Mouse (Mus musculus) v-Abl transformed pro-B cells (cell line): ENCODE results near the gene Celsr1.

Experiments used
- in situ Hi-C, 2 experiments: fragments of 400-800 bp; cut with MboI; formaldehyde crosslinking; loops; one replicate each; pipeline ENCODE4 v1.15.1; 2025; ENCODE audit not compliant: unreplicated experiment in 2 of 2

The Celsr1 gene

GRCm38 (mm10) chr15:86007690-86008121 lies 25.9 kb downstream of the Celsr1 start:
- in situ Hi-C loops, result no loop called here

- in situ Hi-C loops, result no loop called here
Measured at GRCm38 (mm10) chr15:86005691-86006525, 27.7 kb downstream of the Celsr1 start.

GRCm38 (mm10) chr15:86004048-86004447 lies 29.5 kb downstream of the Celsr1 start:
- in situ Hi-C loops, result no loop called here

GRCm38 (mm10) chr15:86000706-86001292 lies 32.8 kb downstream of the Celsr1 start:
- in situ Hi-C loops, result no loop called here

GRCm38 (mm10) chr15:85998525-85999230 lies 34.9 kb downstream of the Celsr1 start:
- in situ Hi-C loops, result no loop called here

GRCm38 (mm10) chr15:85996031-85996765 lies 37.4 kb downstream of the Celsr1 start:
- in situ Hi-C loops, result no loop called here

GRCm38 (mm10) chr15:85994906-85995608 lies 38.5 kb downstream of the Celsr1 start:
- in situ Hi-C loops, result no loop called here

GRCm38 (mm10) chr15:85993931-85994583 lies 39.5 kb downstream of the Celsr1 start:
- in situ Hi-C loops, result no loop called here

GRCm38 (mm10) chr15:85993386-85993785 lies 40.2 kb downstream of the Celsr1 start:
- in situ Hi-C loops, result no loop called here

GRCm38 (mm10) chr15:85992125-85992495 lies 41.5 kb downstream of the Celsr1 start:
- in situ Hi-C loops, result no loop called here

- in situ Hi-C loops, result no loop called here
Measured at GRCm38 (mm10) chr15:85991453-85992124, 42.0 kb downstream of the Celsr1 start.

GRCm38 (mm10) chr15:85990696-85991443 lies 42.7 kb downstream of the Celsr1 start:
- in situ Hi-C loops, result no loop called here

- in situ Hi-C loops, result no loop called here
Measured at GRCm38 (mm10) chr15:85987896-85988295, 45.7 kb downstream of the Celsr1 start.

- in situ Hi-C loops, result no loop called here
Measured at GRCm38 (mm10) chr15:85986170-85986569, 47.4 kb downstream of the Celsr1 start.

- in situ Hi-C loops, result no loop called here
Measured at GRCm38 (mm10) chr15:85985601-85986000, 48.0 kb downstream of the Celsr1 start.

GRCm38 (mm10) chr15:85983131-85983530 lies 50.4 kb downstream of the Celsr1 start:
- in situ Hi-C loops, result no loop called here

- in situ Hi-C loops, result no loop called here
Measured at GRCm38 (mm10) chr15:85982416-85982775, 51.2 kb downstream of the Celsr1 start.

GRCm38 (mm10) chr15:85981768-85982415 lies 51.7 kb downstream of the Celsr1 start:
- in situ Hi-C loops, result no loop called here
